Mouse (Mus musculus): ENCODE measurements around the gene Tmem141. TPM values are rescaled to one million over a fixed set of nuclear protein-coding genes. Genes with fewer than 3 reads are reported as not detected.

The Tmem141 gene
- polyA plus RNA-seq, 1 experiment from 2014 or later = 29.9 TPM

DNA sequence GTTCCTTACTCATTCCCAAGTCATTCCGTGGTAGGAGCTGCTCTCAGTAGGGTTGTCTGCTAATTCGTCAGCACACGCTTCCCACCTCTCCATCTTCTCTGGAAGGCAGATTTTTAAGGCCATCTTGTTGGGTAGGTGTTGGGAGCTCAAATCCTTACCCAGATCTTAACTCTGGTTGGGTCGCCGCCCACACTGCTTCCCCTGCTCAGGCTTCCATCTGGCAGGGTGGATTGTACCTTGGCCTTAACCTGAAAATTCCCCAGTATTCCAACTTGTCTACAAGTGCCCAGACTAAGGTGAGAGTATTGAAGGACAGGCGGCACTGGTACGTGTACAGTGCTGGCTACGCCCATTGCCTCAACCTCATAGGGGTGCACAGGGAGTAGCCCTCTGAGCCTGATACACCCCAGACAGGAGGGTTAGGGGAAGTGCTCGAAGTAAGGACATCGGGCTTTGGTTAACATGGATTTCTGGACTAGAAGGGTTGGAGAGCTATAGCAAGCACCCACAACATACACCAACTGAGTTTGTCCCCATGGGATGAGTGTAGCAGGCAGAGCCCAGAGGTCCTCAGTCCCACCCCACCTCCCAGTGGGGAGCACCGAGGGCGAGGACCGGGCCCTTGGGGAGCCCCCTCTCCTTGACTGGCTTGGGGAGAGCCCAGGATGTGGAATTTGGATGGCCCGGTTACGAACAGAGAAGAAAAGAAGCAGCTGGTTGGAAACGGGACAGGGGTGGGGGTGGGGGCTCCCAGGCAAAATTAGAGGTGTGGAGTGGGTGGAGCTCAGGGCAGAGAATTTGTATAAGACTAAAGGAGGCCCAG is 45.6 kb downstream of the Tmem141 start:
- Histone ChIP-seq H3K4me3 (ENCODE audit: low read depth, low read length) (no peak overlapping the region), H3K9ac (replicated peaks; ENCODE audit: low read depth) (no peak overlapping the region), H3K4me1 (ENCODE audit: insufficient read depth, low read depth, low read length) (peaks cover 26% of the 10 kb centered on the region), H3K27me3 (replicated peaks; ENCODE audit: insufficient read depth, low read length) (peaks cover 53% of the 10 kb centered on the region), H3K4me2 (replicated peaks; ENCODE audit: low read depth, low read length) (no peak overlapping the region), H3K36me3 (ENCODE audit: insufficient read depth, low read length) (no peaks in the 10 kb centered on the region), H3K27ac (ENCODE audit: low read length) (no peak overlapping the region), H3K9me3 (ENCODE audit: low read length) (no peaks in the 10 kb centered on the region)
- ATAC-seq (no peak), DNase-seq (ENCODE audit: low spot score) (no peak)
- TF ChIP-seq EP300 (IDR thresholded peaks at IDR 0.05) = no peak
- TF ChIP-seq CTCF (IDR thresholded peaks at IDR 0.05) = no peak
- WGBS = 72% methylated on average over 16 of the region's 16 CpGs

- ATAC-seq (peak; percentile 27), DNase-seq (ENCODE audit: low spot score) (peak; percentile 72)
- H3K27ac ChIP-seq (ENCODE audit: low read length) = peak overlapping the region; percentile 87; the same call in 1 of the 2 replicates
- no peaks in the 10 kb centered on the region for H3K36me3 ChIP-seq (ENCODE audit: insufficient read depth, low read length)
- peak overlapping the region; percentile 23; the same call in 1 of the 2 replicates for H3K9ac ChIP-seq (replicated peaks; ENCODE audit: low read depth)
- WGBS = 7% methylated on average over 21 of the region's 21 CpGs
- peaks cover 46% of the 10 kb centered on the region for H3K27me3 ChIP-seq (replicated peaks; ENCODE audit: insufficient read depth, low read length)
- no peak for TF ChIP-seq CTCF (IDR thresholded peaks at IDR 0.05)
- TF ChIP-seq EP300 (IDR thresholded peaks at IDR 0.05) = no peak
- no peaks in the 10 kb centered on the region for H3K9me3 ChIP-seq (ENCODE audit: low read length)
- H3K4me3 ChIP-seq (ENCODE audit: low read depth, low read length) = peak overlapping the region; percentile 46
- peaks cover 23% of the 10 kb centered on the region for H3K4me1 ChIP-seq (ENCODE audit: insufficient read depth, low read depth, low read length)
- peak overlapping the region; percentile 81 for H3K4me2 ChIP-seq (replicated peaks; ENCODE audit: low read depth, low read length)
Measured at GRCm38 (mm10) chr2:25575432-25576027, 46.3 kb downstream of the Tmem141 start.

- peak within 1 kb of the TSS; percentile 46 for H3K4me3 ChIP-seq (ENCODE audit: low read depth, low read length)
- peaks cover 23% of the 10 kb centered on the region for H3K4me1 ChIP-seq (ENCODE audit: insufficient read depth, low read depth, low read length)
- TF ChIP-seq CTCF (IDR thresholded peaks at IDR 0.05) (no peak), EP300 (IDR thresholded peaks at IDR 0.05) (no peak)
- no peaks in the 10 kb centered on the region for H3K36me3 ChIP-seq (ENCODE audit: insufficient read depth, low read length)
- peak within 1 kb of the TSS; percentile 87 for H3K27ac ChIP-seq (ENCODE audit: low read length)
- H3K27me3 ChIP-seq (replicated peaks; ENCODE audit: insufficient read depth, low read length) = peaks cover 39% of the 10 kb centered on the region
- H3K9ac ChIP-seq (replicated peaks; ENCODE audit: low read depth) = peak within 1 kb of the TSS; percentile 46
- peak within 1 kb of the TSS; percentile 81 for H3K4me2 ChIP-seq (replicated peaks; ENCODE audit: low read depth, low read length)
- no peaks in the 10 kb centered on the region for H3K9me3 ChIP-seq (ENCODE audit: low read length)
- peak; percentile 98 for ATAC-seq
- DNase-seq (ENCODE audit: low spot score) = peak; percentile 99
- WGBS = 1% methylated on average over 41 of the region's 45 CpGs
Measured at GRCm38 (mm10) chr2:25574579-25575431, 47.0 kb downstream of the Tmem141 start, which contains the start of the genes Mamdc4 and Phpt1. Gene Mamdc4 (minus strand): TSS chr2:25574845. Gene Phpt1 (minus strand): TSS chr2:25575224.

DNA sequence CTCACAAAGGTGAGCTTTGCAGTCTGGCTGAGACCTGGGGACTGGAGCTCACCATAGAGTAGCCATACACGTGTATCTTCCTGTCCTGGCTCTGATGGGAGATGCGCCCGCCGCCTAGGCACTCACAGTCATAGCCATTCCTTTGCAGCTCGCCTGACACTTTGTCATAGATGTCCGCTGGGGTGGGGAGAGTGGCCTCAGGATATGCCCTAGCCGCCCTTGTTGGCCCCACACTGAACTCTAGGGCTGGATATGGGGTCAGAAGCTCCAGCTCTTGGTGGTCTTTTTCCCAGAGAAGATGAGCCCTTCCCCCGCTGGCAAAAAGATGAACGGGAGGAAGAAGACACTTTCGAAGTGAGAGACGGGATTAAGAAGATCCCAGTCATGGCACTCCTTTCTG is 47.7 kb downstream of the Tmem141 start:
- peak overlapping the region; percentile 87; the same call in 1 of the 2 replicates for H3K27ac ChIP-seq (ENCODE audit: low read length)
- no peaks in the 10 kb centered on the region for H3K36me3 ChIP-seq (ENCODE audit: insufficient read depth, low read length)
- H3K27me3 ChIP-seq (replicated peaks; ENCODE audit: insufficient read depth, low read length) = peaks cover 32% of the 10 kb centered on the region
- whole genome bisulfite sequencing = 17% methylated on average over 11 of the region's 11 CpGs
- TF ChIP-seq EP300 (IDR thresholded peaks at IDR 0.05) (no peak), CTCF (IDR thresholded peaks at IDR 0.05) (no peak)
- no peaks in the 10 kb centered on the region for H3K9me3 ChIP-seq (ENCODE audit: low read length)
- H3K9ac ChIP-seq (replicated peaks; ENCODE audit: low read depth) = peak overlapping the region; percentile 46
- H3K4me3 ChIP-seq (ENCODE audit: low read depth, low read length) = peak overlapping the region; percentile 46
- peak overlapping the region; percentile 81 for H3K4me2 ChIP-seq (replicated peaks; ENCODE audit: low read depth, low read length)
- DNase-seq (ENCODE audit: low spot score) (no peak), ATAC-seq (no peak)
- H3K4me1 ChIP-seq (ENCODE audit: insufficient read depth, low read depth, low read length) = peaks cover 17% of the 10 kb centered on the region

DNA sequence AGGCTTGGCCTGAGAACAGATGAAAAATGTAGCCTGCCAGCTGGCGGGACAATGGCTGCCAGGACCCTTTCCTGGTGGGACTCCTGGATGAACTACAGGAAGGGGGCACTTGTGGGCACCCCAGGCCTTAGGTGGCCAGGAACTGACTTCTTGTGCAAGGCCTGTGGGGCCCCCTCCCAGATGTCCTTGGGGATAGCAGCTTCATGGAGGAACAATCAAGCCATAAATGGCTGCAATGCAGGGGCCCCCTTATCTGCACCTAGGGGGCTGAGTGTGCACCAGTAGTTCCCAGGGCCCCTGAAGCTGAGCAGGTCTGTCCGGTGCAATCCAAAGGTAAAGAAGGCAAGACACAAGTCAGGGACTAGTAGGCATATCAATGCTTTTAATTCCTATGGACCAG is 48.7 kb downstream of the Tmem141 start:
- Histone ChIP-seq H3K27ac (ENCODE audit: low read length) (no peak overlapping the region), H3K9me3 (ENCODE audit: low read length) (no peaks in the 10 kb centered on the region), H3K4me3 (ENCODE audit: low read depth, low read length) (no peak overlapping the region), H3K27me3 (replicated peaks; ENCODE audit: insufficient read depth, low read length) (peaks cover 22% of the 10 kb centered on the region), H3K4me1 (ENCODE audit: insufficient read depth, low read depth, low read length) (peaks cover 12% of the 10 kb centered on the region), H3K36me3 (ENCODE audit: insufficient read depth, low read length) (no peaks in the 10 kb centered on the region), H3K4me2 (replicated peaks; ENCODE audit: low read depth, low read length) (no peak overlapping the region), H3K9ac (replicated peaks; ENCODE audit: low read depth) (no peak overlapping the region)
- ATAC-seq (no peak), DNase-seq (ENCODE audit: low spot score) (no peak)
- 94% methylated on average over 2 of the region's 2 CpGs for WGBS
- TF ChIP-seq EP300 (IDR thresholded peaks at IDR 0.05) (no peak), CTCF (IDR thresholded peaks at IDR 0.05) (no peak)

Data from lung, postnatal 0 days (tissue).